Mouse (Mus musculus): ENCODE measurements around the gene Ankfy1.

- TF ChIP-seq EP300 (IDR thresholded peaks at IDR 0.05; ENCODE audit: low read depth) (no peak), CTCF (IDR thresholded peaks at IDR 0.05; ENCODE audit: low read depth) (no peak)
Measured at GRCm38 (mm10) chr11:72804586-72804985, 114.8 kb downstream of the Ankfy1 start.
